ENCODE assay signal across 8 mouse cellular contexts in genomic region chr17:45572103-45573086, GRCm38 (mm10). TPM values are rescaled to one million over a fixed set of nuclear protein-coding genes. Genes with fewer than 3 reads are reported as not detected.
DNase-seq lines count a peak whose midpoint lies in the region; ATAC-seq and TF ChIP-seq lines count a peak whose summit lies in the region.

No protein-coding gene starts in this region.

- peaks cover 64% of the 10 kb centered on the region for H3K4me1 ChIP-seq in G1E (ENCODE audit: insufficient read depth, low read depth, low read length)
- H3K4me1 ChIP-seq in cerebellum, adult 2 months (ENCODE audit: control insufficient read depth, insufficient read depth, low read length), result peaks cover 12% of the 10 kb centered on the region
- peaks cover 22% of the 10 kb centered on the region for H3K4me1 ChIP-seq in forebrain, embryonic 16.5 days (replicated peaks; ENCODE audit: control insufficient read depth, insufficient read depth, low read length)
- peaks cover 9% of the 10 kb centered on the region; the same call in 1 of the 2 replicates for H3K4me1 ChIP-seq in lung, embryonic 14.5 days (ENCODE audit: insufficient read depth)

- peak overlapping the region; percentile 92 for H3K4me3 ChIP-seq in G1E (ENCODE audit: low read depth, low read length)
- H3K4me3 ChIP-seq in cerebellum, adult 2 months (replicated peaks; ENCODE audit: insufficient read depth, low read depth, low read length), result peak overlapping the region; percentile 86
- H3K4me3 ChIP-seq in forebrain, embryonic 16.5 days (replicated peaks; ENCODE audit: low read length), result peak overlapping the region; percentile 100
- peak overlapping the region; percentile 94 for H3K4me3 ChIP-seq in layer of hippocampus, adult 2 months
- peak overlapping the region; percentile 68 for H3K4me3 ChIP-seq in lung, embryonic 14.5 days (ENCODE audit: low read depth, low read length)

- H3K36me3 ChIP-seq in G1E (replicated peaks), result peaks cover 54% of the 10 kb centered on the region
- peaks cover 38% of the 10 kb centered on the region for H3K36me3 ChIP-seq in forebrain, embryonic 16.5 days (ENCODE audit: control insufficient read depth, insufficient read depth)
- H3K36me3 ChIP-seq in lung, embryonic 14.5 days (ENCODE audit: insufficient read depth), result peaks cover 50% of the 10 kb centered on the region

- peak overlapping the region; percentile 99 for H3K9ac ChIP-seq in forebrain, embryonic 16.5 days (replicated peaks; ENCODE audit: low read depth, low read length)
- H3K9ac ChIP-seq in lung, embryonic 14.5 days, result peak overlapping the region; percentile 90

- H3K4me2 ChIP-seq in forebrain, embryonic 16.5 days (ENCODE audit: low read length), result peak overlapping the region; percentile 77
- H3K4me2 ChIP-seq in lung, embryonic 14.5 days, result peak overlapping the region; percentile 96

- TF ChIP-seq CTCF in G1E (IDR thresholded peaks at IDR 0.05; ENCODE audit: low read depth, low read length), result no peak
- no peak for TF ChIP-seq CTCF in cerebellum, adult 2 months (IDR thresholded peaks at IDR 0.05; ENCODE audit: borderline replicate concordance, insufficient read depth, low read depth, low read length)
- peak; percentile 45 for TF ChIP-seq CTCF in layer of hippocampus, adult 2 months (conservative IDR thresholded peaks at IDR 0.05)
- TF ChIP-seq CTCF in lung, embryonic 14.5 days (IDR thresholded peaks at IDR 0.05; ENCODE audit: low read depth), result no peak

- TF ChIP-seq POLR2A in cerebellum, adult 2 months (IDR thresholded peaks at IDR 0.05; ENCODE audit: borderline replicate concordance, insufficient read depth, low read length), result no peak

- peak; percentile 11; the same call in 1 of the 2 replicates for ATAC-seq in G1E (ENCODE audit: extremely low read depth, insufficient number of reproducible peaks, low FRiP score, poor library complexity, severe bottlenecking)
- ATAC-seq in forebrain, embryonic 16.5 days, result peak; percentile 42
- peak; percentile 67 for ATAC-seq in lung, embryonic 14.5 days (ENCODE audit: insufficient read depth)
- ATAC-seq in neutrophil, adult 5-6 weeks (ENCODE audit: extremely low read depth, insufficient number of reproducible peaks, low FRiP score, poor library complexity, severe bottlenecking), result 0 out of 2 replicates have a peak, but pooled peaks have one; percentile 4

- peak overlapping the region; percentile 98 for H3K27ac ChIP-seq in cerebellum, adult 2 months (ENCODE audit: insufficient read depth, low read length)
- H3K27ac ChIP-seq in forebrain, embryonic 16.5 days (ENCODE audit: low read length), result peak overlapping the region; percentile 98
- peak overlapping the region; percentile 99 for H3K27ac ChIP-seq in layer of hippocampus, adult 2 months
- H3K27ac ChIP-seq in lung, embryonic 14.5 days (ENCODE audit: low read depth), result peak overlapping the region; percentile 92

- DNase-seq in G1E (ENCODE audit: low spot score), result peak; percentile 75
- DNase-seq in cerebellum, adult 2 months, result peak; percentile 78 to 79
- peak; percentile 80 to 83 for DNase-seq in heart, postnatal 36 days
- DNase-seq in layer of hippocampus, adult 2 months (ENCODE audit: low spot score in 2 of 2), result peak; percentile 71 to 81
- peak; percentile 94 for DNase-seq in lung, embryonic 14.5 days
- DNase-seq in thymus, postnatal 10 days (ENCODE audit: low spot score in 2 of 2), result peak; percentile 68 to 71

- intact Hi-C loops in heart, postnatal 36 days (cut with DNase I), result loop anchor here (5.0 kb wide), 1 partner anchor 630 kb away; the partner anchor contains the start of genes Polh and Xpo5

- no peaks in the 10 kb centered on the region for H3K27me3 ChIP-seq in G1E (ENCODE audit: insufficient read depth, low read length)
- no peaks in the 10 kb centered on the region for H3K27me3 ChIP-seq in cerebellum, adult 2 months (ENCODE audit: control insufficient read depth, insufficient read depth, low read length)
- no peaks in the 10 kb centered on the region for H3K27me3 ChIP-seq in forebrain, embryonic 16.5 days (replicated peaks; ENCODE audit: control insufficient read depth, insufficient read depth, low read length)
- no peaks in the 10 kb centered on the region for H3K27me3 ChIP-seq in lung, embryonic 14.5 days (ENCODE audit: insufficient read depth, low read length)

- H3K9me3 ChIP-seq in G1E (replicated peaks), result no peaks in the 10 kb centered on the region
- H3K9me3 ChIP-seq in forebrain, embryonic 16.5 days (ENCODE audit: control insufficient read depth, low read length), result no peaks in the 10 kb centered on the region
- no peaks in the 10 kb centered on the region for H3K9me3 ChIP-seq in lung, embryonic 14.5 days (ENCODE audit: low read depth, low read length)

- 1% methylated on average over 51 of the region's 57 CpGs for WGBS in cerebellum, adult 2 months
- under 1% methylated on average over 51 of the region's 57 CpGs for WGBS in forebrain, embryonic 16.5 days
- WGBS in lung, embryonic 14.5 days, result under 1% methylated on average over 56 of the region's 57 CpGs

RNA-seq across cellular contexts. Expression of gene Hsp90ab1, which starts 0.7 kb away (rescaled TPM):
- total RNA-seq in G1E (2014; fragmentation: Nextera tagmentation), result 1,427 and 1,464 TPM in 2 replicates
- total RNA-seq in G1E (2017), result 1,152 and 1,547 TPM in 2 replicates
- polyA plus RNA-seq in G1E (2012), result 681 and 1,104 TPM in 2 replicates
- polyA plus RNA-seq in cerebellum, adult 2 months (2012; rRNA removed), result 915 and 924 TPM in 2 replicates
- 1,528 and 1,563 TPM in 2 replicates for polyA plus RNA-seq in forebrain, embryonic 16.5 days (2015; fragmentation: Nextera tagmentation; extraction: Ambion mirVana)
- total RNA-seq in heart, postnatal 36 days (2021), result 1,000 to 10,000 TPM; 1,126 to 1,337 TPM
- 1,000 to 10,000 TPM; 1,695 to 1,765 TPM for total RNA-seq in layer of hippocampus, adult 2 months (2021)
- 1,512 and 1,564 TPM in 2 replicates for polyA plus RNA-seq in lung, embryonic 14.5 days (2014; fragmentation: Nextera tagmentation; extraction: Ambion mirVana)
- total RNA-seq in neutrophil, adult 5-6 weeks (2017), result 535 and 559 TPM in 2 replicates

RNA-seq across cellular contexts. Expression of gene Slc35b2, which starts 8.7 kb away (rescaled TPM):
- 46.5 and 60.9 TPM in 2 replicates for total RNA-seq in G1E (2014; fragmentation: Nextera tagmentation)
- total RNA-seq in G1E (2017), result 65.9 and 77.1 TPM in 2 replicates
- 24.6 and 24.9 TPM in 2 replicates for polyA plus RNA-seq in G1E (2012)
- polyA plus RNA-seq in cerebellum, adult 2 months (2012; rRNA removed), result 71.3 and 74.0 TPM in 2 replicates
- 91.5 and 93.3 TPM in 2 replicates for polyA plus RNA-seq in forebrain, embryonic 16.5 days (2015; fragmentation: Nextera tagmentation; extraction: Ambion mirVana)
- total RNA-seq in heart, postnatal 36 days (2021), result 10 to 100 TPM; 27.6 to 32.7 TPM
- total RNA-seq in layer of hippocampus, adult 2 months (2021), result 10 to 100 TPM; 31.1 to 31.8 TPM
- polyA plus RNA-seq in lung, embryonic 14.5 days (2014; fragmentation: Nextera tagmentation; extraction: Ambion mirVana), result 130 and 137 TPM in 2 replicates
- total RNA-seq in neutrophil, adult 5-6 weeks (2017), result 17.7 and 24.6 TPM in 2 replicates

RNA-seq across cellular contexts. Expression of gene Nfkbie, which starts 16.9 kb away (rescaled TPM):
- total RNA-seq in G1E (2014; fragmentation: Nextera tagmentation) (5.1 and 5.9 TPM in 2 replicates), G1E (2017) (11.0 and 11.1 TPM in 2 replicates)
- polyA plus RNA-seq in G1E (2012), result 8.6 and 9.2 TPM in 2 replicates
- 12.5 and 13.5 TPM in 2 replicates for polyA plus RNA-seq in cerebellum, adult 2 months (2012; rRNA removed)
- 3.9 and 5.0 TPM in 2 replicates for polyA plus RNA-seq in forebrain, embryonic 16.5 days (2015; fragmentation: Nextera tagmentation; extraction: Ambion mirVana)
- total RNA-seq in heart, postnatal 36 days (2021), result 1 to 10 TPM; 1.4 to 1.5 TPM
- total RNA-seq in layer of hippocampus, adult 2 months (2021), result 1 to 10 TPM; 2.6 to 2.7 TPM
- polyA plus RNA-seq in lung, embryonic 14.5 days (2014; fragmentation: Nextera tagmentation; extraction: Ambion mirVana), result 2.3 and 3.1 TPM in 2 replicates
- total RNA-seq in neutrophil, adult 5-6 weeks (2017), result 51.4 and 59.9 TPM in 2 replicates

RNA-seq across cellular contexts. Expression of gene Tmem151b, which starts 22.9 kb away (rescaled TPM):
- total RNA-seq in G1E (2014; fragmentation: Nextera tagmentation) (not detected in 2 replicates), G1E (2017) (under 0.01 TPM in 1 of 2 replicates, not detected in the other)
- polyA plus RNA-seq in G1E (2012), result not detected in 2 replicates
- 125 and 130 TPM in 2 replicates for polyA plus RNA-seq in cerebellum, adult 2 months (2012; rRNA removed)
- polyA plus RNA-seq in forebrain, embryonic 16.5 days (2015; fragmentation: Nextera tagmentation; extraction: Ambion mirVana), result 37.4 and 41.3 TPM in 2 replicates
- total RNA-seq in heart, postnatal 36 days (2021), result under 1 TPM in 1 of 2 experiments, not detected in 1; 0.08 TPM
- 100 to 1,000 TPM; 106 to 112 TPM for total RNA-seq in layer of hippocampus, adult 2 months (2021)
- 1.1 and 1.6 TPM in 2 replicates for polyA plus RNA-seq in lung, embryonic 14.5 days (2014; fragmentation: Nextera tagmentation; extraction: Ambion mirVana)
- total RNA-seq in neutrophil, adult 5-6 weeks (2017), result 0.12 and 0.23 TPM in 2 replicates

RNA-seq across cellular contexts. Expression of gene Slc29a1, which starts 27.0 kb away (rescaled TPM):
- total RNA-seq in G1E (2014; fragmentation: Nextera tagmentation) (107 and 116 TPM in 2 replicates), G1E (2017) (93.5 and 118 TPM in 2 replicates)
- 143 and 207 TPM in 2 replicates for polyA plus RNA-seq in G1E (2012)
- 72.2 and 75.6 TPM in 2 replicates for polyA plus RNA-seq in cerebellum, adult 2 months (2012; rRNA removed)
- 79.7 and 85.1 TPM in 2 replicates for polyA plus RNA-seq in forebrain, embryonic 16.5 days (2015; fragmentation: Nextera tagmentation; extraction: Ambion mirVana)
- 10 to 100 TPM; 66.7 to 73.5 TPM for total RNA-seq in heart, postnatal 36 days (2021)
- total RNA-seq in layer of hippocampus, adult 2 months (2021), result 10 to 100 TPM; 21.1 to 23.0 TPM
- polyA plus RNA-seq in lung, embryonic 14.5 days (2014; fragmentation: Nextera tagmentation; extraction: Ambion mirVana), result 75.4 and 82.2 TPM in 2 replicates
- total RNA-seq in neutrophil, adult 5-6 weeks (2017), result 3.7 and 5.9 TPM in 2 replicates

Comparison
In these comparisons a context has a peak if more than half of its experiments do, and no peak if none do; other contexts are left out.
1. Peak in every context shown above with its lines: DNase-seq, ATAC-seq, H3K4me3 ChIP-seq and H3K27ac ChIP-seq.
2. ATAC-seq: peak in every context shown above with its lines; median percentile 67 in lung, embryonic 14.5 days; 42 in forebrain, embryonic 16.5 days; 11 in G1E; 4 in neutrophil, adult 5-6 weeks.